Comparison of ENCODE assay signal across 27 mouse cellular contexts in genomic region chr17:74707637-74708152, GRCm38 (mm10).
"Had no signal": no experiment of that assay in that cellular context is flagged by ENCODE, and none has a peak within 500 bp of the region (broad histone marks: within the 10 kb centered on the region; RNA-seq: fewer than 3 reads in every experiment).

No protein-coding gene starts in this region.

- H3K27me3 ChIP-seq: heart, embryonic 13.5 days; heart, embryonic 15.5 days; hindbrain, embryonic 13.5 days; hindbrain, embryonic 15.5 days; intestine, embryonic 15.5 days; limb, embryonic 12.5 days; liver, embryonic 13.5 days; liver, embryonic 15.5 days had no signal

- H3K4me2 ChIP-seq: heart, embryonic 11.5 days; heart, embryonic 13.5 days; heart, embryonic 15.5 days; hindbrain, embryonic 13.5 days; hindbrain, embryonic 15.5 days; intestine, embryonic 15.5 days; limb, embryonic 12.5 days; liver, embryonic 11.5 days; liver, embryonic 13.5 days; liver, embryonic 15.5 days had no signal

- H3K4me1 ChIP-seq: heart, embryonic 13.5 days; heart, embryonic 15.5 days; hindbrain, embryonic 10.5 days; hindbrain, embryonic 13.5 days; hindbrain, embryonic 15.5 days; intestine, embryonic 15.5 days had no signal

- H3K4me3 ChIP-seq: gastrocnemius, adult 2 months; heart, adult 2 months; heart, embryonic 13.5 days; heart, embryonic 15.5 days; hindbrain, embryonic 10.5 days; hindbrain, embryonic 13.5 days; hindbrain, embryonic 15.5 days; intestine, embryonic 15.5 days; layer of hippocampus, adult 2 months; left cerebral cortex, adult 2 months; limb, embryonic 10.5 days; limb, embryonic 12.5 days; liver, embryonic 13.5 days; liver, embryonic 15.5 days had no signal

- ATAC-seq: inflammation-experienced regulatory T-cells, adult 6 months; intestine, embryonic 15.5 days; intestine, postnatal 0 days had no signal

- H3K9ac ChIP-seq: heart, embryonic 13.5 days; heart, embryonic 15.5 days; hindbrain, embryonic 13.5 days; hindbrain, embryonic 15.5 days; intestine, embryonic 15.5 days; limb, embryonic 12.5 days; liver, embryonic 13.5 days; liver, embryonic 15.5 days had no signal

- DNase-seq: gastrocnemius, adult 2 months; gastrocnemius, postnatal 10 days; gastrocnemius, postnatal 25 days; heart, adult 2 months; heart, postnatal 4 days; kidney, adult 18-20 months; kidney, adult 8-10 months; kidney, postnatal 10 days; kidney, postnatal 25 days; kidney, postnatal 4 days; liver; liver, embryonic 13.5 days had no signal

- H3K9me3 ChIP-seq: heart, embryonic 13.5 days; heart, embryonic 15.5 days; hindbrain, embryonic 10.5 days; hindbrain, embryonic 13.5 days; hindbrain, embryonic 15.5 days; intestine, embryonic 15.5 days; limb, embryonic 10.5 days; limb, embryonic 12.5 days; liver, embryonic 13.5 days; liver, embryonic 15.5 days had no signal

- H3K27ac ChIP-seq: gastrocnemius, adult 2 months; heart, adult 2 months; heart, embryonic 13.5 days; heart, embryonic 15.5 days; hindbrain, embryonic 10.5 days; hindbrain, embryonic 13.5 days; hindbrain, embryonic 15.5 days; intestine, embryonic 15.5 days; layer of hippocampus, adult 2 months; left cerebral cortex, adult 2 months; limb, embryonic 10.5 days; limb, embryonic 12.5 days; liver, embryonic 13.5 days; liver, embryonic 15.5 days had no signal
